Mouse (Mus musculus) v-Abl transformed pro-B cells (cell line): Measurements from ENCODE around the gene Sik2.

Experiments used
- in situ Hi-C, 2 experiments: fragments of 400-800 bp; cut with MboI; formaldehyde crosslinking; loops; one replicate each; pipeline ENCODE4 v1.15.1; 2025; ENCODE audit not compliant: unreplicated experiment in 2 of 2

The Sik2 gene

GRCm38 (mm10) chr9:51006846-51007245 lies 2.0 kb downstream of the Sik2 start:
- in situ Hi-C loops: loop anchor here in 1 of 2 experiments (5.0 kb wide), 1 partner anchor 155 kb away; no protein-coding TSS in a partner anchor

DNA sequence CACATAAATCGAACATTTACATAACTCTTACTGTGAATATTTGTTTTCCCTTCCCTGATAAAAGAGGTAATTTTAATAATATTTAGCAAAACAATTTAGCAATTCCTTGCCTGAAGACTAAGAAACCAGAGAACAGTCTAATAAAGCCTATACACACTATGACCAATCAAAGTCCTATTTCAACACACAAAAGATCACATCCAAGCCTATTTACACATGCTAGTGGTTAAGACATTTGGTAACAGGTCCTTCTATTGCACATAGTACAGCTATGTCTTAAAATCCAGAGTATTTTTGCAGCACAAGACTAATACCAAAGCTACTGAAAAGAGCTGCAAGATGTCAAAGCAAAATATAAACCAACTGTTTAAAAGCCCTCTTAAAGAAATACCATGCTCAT lies 4.8 kb downstream of the Sik2 start:
- in situ Hi-C loops: no loop called here

- in situ Hi-C loops: no loop called here
Observed at GRCm38 (mm10) chr9:50986677-50987076, 22.2 kb downstream of the Sik2 start.

DNA sequence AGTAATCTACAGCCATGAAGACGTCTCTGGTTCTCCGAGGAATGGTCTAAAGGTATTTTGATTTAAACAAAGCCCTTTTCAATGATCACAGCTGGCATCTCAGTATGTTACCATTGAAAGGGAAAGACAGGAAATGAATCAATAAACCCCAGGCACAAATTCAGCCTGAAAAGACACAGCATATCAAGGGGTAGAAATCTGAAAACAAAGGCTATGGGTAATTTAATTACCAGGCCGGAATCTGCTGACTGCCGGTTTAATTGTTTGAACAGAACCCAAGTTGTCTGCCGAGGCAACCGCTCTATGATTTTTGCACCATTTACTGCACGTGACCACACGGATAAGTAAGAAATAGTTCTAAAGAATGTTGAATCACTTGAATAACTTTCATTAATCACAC lies 22.8 kb downstream of the Sik2 start:
- in situ Hi-C loops: no loop called here

GRCm38 (mm10) chr9:50981499-50982190 lies 27.2 kb downstream of the Sik2 start:
- in situ Hi-C loops: no loop called here

DNA sequence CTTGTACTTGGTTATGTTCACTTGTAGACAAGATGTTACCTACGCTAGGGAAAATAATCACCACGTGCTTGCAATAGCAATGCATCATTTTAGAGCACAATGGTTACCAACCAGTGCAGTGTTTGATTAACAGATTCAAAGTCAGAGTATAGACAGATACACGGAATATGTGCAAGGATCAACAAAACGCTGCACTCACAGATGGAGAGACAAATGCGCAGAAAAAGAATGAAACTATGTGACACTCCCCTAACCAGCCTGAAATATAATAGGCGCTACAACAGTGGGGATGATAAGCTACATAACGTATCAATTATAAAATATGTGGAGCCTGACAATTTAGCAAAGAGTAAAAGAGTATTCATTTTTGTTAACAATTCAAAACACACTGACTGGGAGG lies 34.2 kb downstream of the Sik2 start:
- in situ Hi-C loops: no loop called here

DNA sequence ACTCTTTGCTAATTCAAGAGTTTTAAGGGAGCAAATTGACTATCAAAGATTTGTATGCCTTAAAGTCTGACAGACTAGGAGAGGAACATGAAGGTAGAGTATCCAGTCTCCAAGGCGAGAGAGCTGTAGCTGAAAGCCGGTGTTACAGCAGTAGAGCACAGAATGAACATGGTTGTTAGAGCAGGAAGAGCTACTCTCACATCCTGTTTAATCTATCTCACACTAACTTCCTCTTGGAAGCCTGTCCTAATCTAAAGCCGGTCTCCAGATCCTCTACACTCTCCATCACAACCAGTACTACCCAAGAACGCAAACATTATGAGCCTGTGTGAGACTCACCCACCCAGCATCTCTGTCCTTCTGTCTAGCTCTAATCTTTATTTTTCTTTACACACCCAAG lies 38.5 kb downstream of the Sik2 start:
- in situ Hi-C loops: no loop called here

GRCm38 (mm10) chr9:50969266-50969665 lies 39.6 kb downstream of the Sik2 start:
- in situ Hi-C loops: no loop called here

- in situ Hi-C loops: no loop called here
Observed at GRCm38 (mm10) chr9:50966277-50966676, 42.6 kb downstream of the Sik2 start.

DNA sequence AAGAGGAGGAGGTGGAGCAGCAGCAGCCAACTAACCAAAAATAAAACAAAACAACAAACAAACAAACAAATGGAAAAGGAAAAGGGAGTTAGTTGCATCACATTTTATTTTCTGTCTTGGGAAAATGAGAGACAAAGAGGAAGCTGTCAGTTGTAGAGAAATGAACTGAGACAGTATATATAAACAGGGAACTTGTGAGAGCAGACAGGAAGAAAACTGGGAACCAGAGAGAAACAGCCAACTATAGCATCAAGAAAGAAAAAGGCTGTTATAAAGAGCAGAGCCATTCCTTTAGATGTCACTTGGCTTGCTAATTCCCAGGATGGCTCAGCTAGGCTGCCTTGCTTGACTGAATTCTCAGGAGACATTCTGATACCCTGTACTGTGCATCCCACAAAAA lies 43.5 kb downstream of the Sik2 start:
- in situ Hi-C loops: no loop called here

DNA sequence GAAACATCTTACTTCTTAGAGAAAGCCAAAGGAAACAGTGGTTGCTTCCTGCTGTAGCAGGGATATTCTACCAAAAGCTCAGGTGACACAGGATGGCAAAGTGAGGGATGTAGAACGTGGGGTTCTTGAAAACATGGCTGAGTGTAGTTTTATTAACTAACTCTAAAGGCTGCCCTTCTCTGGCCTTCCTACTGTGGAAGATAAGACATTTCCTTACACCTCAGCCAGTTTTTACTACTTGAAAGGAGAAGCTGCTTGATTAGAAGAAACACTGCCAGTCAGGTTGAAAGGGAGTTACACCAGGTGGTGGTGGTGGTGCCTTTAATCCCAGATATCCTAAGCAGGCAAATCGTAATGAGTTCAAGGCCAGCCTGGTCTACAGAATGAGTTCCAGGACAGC lies 44.0 kb downstream of the Sik2 start:
- in situ Hi-C loops: no loop called here

GRCm38 (mm10) chr9:50957956-50958489 lies 50.9 kb downstream of the Sik2 start:
- in situ Hi-C loops: no loop called here

GRCm38 (mm10) chr9:50955176-50955575 lies 53.7 kb downstream of the Sik2 start:
- in situ Hi-C loops: no loop called here

GRCm38 (mm10) chr9:50948097-50948823 lies 60.6 kb downstream of the Sik2 start:
- in situ Hi-C loops: no loop called here

DNA sequence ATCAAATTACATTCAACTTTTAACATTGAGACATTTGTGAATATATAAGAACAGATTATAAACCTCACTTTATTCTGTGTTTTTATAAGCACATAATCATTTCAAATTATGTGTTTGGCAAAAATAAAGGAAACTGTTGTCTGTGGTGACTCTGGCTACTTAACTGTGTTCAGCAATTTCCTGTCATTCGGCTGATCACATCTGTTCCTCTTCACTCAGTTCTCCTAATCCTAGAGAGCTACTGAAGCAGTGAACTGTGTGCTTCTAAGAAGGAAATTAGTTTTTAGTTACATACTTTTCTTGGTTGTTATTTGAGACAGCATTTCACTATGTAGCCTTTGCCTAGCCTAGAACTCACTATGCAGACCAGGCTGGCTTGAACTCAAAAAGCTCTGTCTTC lies 62.5 kb downstream of the Sik2 start:
- in situ Hi-C loops: no loop called here

DNA sequence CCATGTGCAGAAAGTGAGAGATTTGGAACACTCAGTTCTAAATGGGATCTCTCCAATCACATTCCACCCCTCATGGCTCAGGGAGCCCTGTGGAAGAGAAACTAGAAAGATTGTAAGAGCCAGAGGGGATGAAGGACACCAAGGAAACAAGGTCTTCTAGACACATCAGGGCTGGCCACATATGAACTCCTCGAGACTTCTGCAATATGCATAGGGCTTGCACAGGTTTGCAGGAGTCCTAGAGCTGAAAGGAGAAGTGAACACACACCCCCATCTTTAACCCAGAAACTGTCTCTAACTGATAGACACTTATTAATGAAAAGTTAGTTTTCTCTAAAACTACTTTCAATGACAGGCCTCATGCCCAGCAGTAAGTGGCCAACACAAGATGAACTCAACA lies 64.0 kb downstream of the Sik2 start:
- in situ Hi-C loops: no loop called here

DNA sequence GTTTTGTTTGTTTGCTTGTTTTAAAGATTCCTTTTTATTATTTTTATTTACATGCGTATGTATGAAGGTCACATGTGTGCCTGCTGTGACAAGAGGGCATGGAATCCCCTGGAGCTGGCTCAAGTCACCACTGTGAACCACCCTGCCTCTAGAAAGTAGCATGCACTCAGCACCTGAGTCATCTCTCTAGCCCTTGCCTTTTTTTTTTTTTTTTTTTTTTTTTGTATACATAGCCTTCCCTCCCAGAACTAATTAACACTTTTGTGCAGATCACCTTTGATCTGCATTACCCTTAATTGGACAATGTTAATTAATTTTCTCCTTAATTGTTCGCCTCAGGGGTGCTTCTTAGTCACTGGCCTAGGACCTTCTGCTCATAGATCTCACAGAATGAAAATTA lies 66.2 kb downstream of the Sik2 start:
- in situ Hi-C loops: no loop called here

DNA sequence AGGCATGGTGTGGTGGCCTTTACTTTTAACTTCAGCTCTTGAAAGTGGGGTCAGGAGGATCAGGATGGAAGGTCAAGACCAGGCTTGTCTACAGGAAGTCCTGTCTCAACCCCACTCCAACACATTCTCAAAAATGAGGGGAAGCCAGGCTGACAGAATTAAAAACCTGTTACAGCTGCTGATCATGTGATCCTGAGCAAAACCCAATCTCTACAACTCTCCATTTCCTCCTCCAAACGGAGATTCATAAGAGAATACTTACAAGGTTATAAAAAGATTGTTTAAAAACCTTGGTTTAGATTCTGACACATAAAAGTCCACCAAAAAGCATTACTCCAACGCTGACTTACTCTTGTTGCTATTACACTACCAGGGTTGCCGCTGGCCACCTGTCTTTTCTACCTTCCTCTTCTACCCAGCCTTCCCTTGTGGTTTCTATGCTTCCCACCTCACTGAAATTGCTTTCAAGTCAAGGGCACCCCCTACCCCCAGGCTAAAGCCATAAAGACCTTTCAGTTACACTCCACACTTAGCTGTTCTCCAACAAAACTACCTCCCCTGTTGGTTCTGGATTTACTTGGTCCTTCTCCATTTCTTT lies 67.0 kb downstream of the Sik2 start:
- in situ Hi-C loops: no loop called here

GRCm38 (mm10) chr9:50929986-50930385 lies 78.9 kb downstream of the Sik2 start:
- in situ Hi-C loops: no loop called here

- in situ Hi-C loops: no loop called here
Observed at GRCm38 (mm10) chr9:50925801-50926200, 83.1 kb downstream of the Sik2 start.

DNA sequence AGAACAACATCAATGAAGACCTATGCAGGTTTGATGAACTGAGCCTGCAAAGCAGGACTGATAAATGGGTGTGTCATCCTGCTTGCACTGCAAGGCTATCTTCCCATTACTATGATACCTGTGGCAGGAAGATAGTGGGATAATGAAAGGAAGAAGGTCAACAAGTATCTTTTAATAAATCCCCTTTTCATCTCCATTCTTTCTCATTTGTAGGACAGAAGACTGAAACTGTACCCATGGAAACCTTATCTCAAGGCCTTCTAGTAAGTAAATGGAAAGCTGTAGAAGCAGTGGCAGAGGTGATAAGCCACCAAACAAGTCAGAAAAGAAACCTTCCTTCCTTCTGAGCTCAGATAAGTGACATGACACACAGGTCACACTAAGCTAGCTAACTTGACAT lies 84.4 kb downstream of the Sik2 start:
- in situ Hi-C loops: no loop called here
